Mouse (Mus musculus) limb, embryonic 11.5 days (tissue): ENCODE results near the gene Osbp2. TPM values are rescaled to one million over a fixed set of nuclear protein-coding genes. Genes with fewer than 3 reads are reported as not detected.

Source experiments
- ATAC-seq: fragments of 200-750 bp; cut with Nextera tagmentation; 2 replicates; pipeline ENCODE4 v1.8.0; 2017; ENCODE audit warnings: low read depth; ENCODE audit not compliant: insufficient number of reproducible peaks, low FRiP score, low TSS enrichment
- DNase-seq: peaks from one replicate; pipeline ENCODE4 v3.0.0-alpha.2; 2015; ENCODE audit warnings: low spot score
- H3K27ac ChIP-seq: fragments of 300-500 bp; sonication (generic); replicated peaks from 2 replicates; pipeline ENCODE4 v1.5.1; 2014; ENCODE audit warnings: low read depth, mild to moderate bottlenecking, low read length
- H3K27me3 ChIP-seq: fragments of 300-500 bp; sonication (generic); 2 replicates; pipeline ENCODE4 v1.6.1; 2014; ENCODE audit warnings: mild to moderate bottlenecking, low read length, mixed read lengths; ENCODE audit not compliant: control insufficient read depth, insufficient read depth
- H3K36me3 ChIP-seq: fragments of 300-500 bp; sonication (generic); 2 replicates; pipeline ENCODE4 v1.6.1; 2014; ENCODE audit warnings: mild to moderate bottlenecking, low read length, moderate library complexity, mixed read lengths; ENCODE audit not compliant: control insufficient read depth, insufficient read depth
- H3K4me1 ChIP-seq: fragments of 300-500 bp; sonication (generic); 2 replicates; pipeline ENCODE4 v1.6.1; 2014; ENCODE audit warnings: low read length, mixed read lengths; ENCODE audit not compliant: control insufficient read depth, insufficient read depth
- H3K4me2 ChIP-seq: fragments of 300-500 bp; sonication (generic); 2 replicates; pipeline ENCODE4 v1.6.1; 2014; ENCODE audit warnings: low read depth, mild to moderate bottlenecking, moderate library complexity; ENCODE audit not compliant: severe bottlenecking
- H3K4me3 ChIP-seq: fragments of 300-500 bp; sonication (generic); 2 replicates; pipeline ENCODE4 v1.5.1; 2014; ENCODE audit warnings: low read depth, low read length
- H3K9ac ChIP-seq: fragments of 300-500 bp; sonication (generic); 2 replicates; pipeline ENCODE4 v1.6.1; 2014; ENCODE audit warnings: mild to moderate bottlenecking, low read length
- H3K9me3 ChIP-seq: fragments of 300-500 bp; sonication (generic); 2 replicates; pipeline ENCODE4 v1.6.1; 2016; ENCODE audit warnings: low read length; ENCODE audit not compliant: control insufficient read depth
- WGBS: fragments of 180-500 bp; shearing (Covaris S2); extraction: QIAGEN DNeasy Blood & Tissue Kit; methylation state at CpG from one replicate; pipeline ENCODE4 v1.1.7; 2014; 5-methylcytosine and 5-hydroxymethylcytosine counted together
- polyA plus RNA-seq: library from polyadenylated mRNA; unstranded; fragments of >200 nt; fragmentation: Nextera tagmentation; extraction: Ambion mirVana; gene quantifications from 2 replicates; pipeline ENCODE4 v1.2.1, GENCODE M21; 2014

Gene Osbp2
- polyA plus RNA-seq, 1 experiment from 2014 or later = 0.69 TPM

DNA sequence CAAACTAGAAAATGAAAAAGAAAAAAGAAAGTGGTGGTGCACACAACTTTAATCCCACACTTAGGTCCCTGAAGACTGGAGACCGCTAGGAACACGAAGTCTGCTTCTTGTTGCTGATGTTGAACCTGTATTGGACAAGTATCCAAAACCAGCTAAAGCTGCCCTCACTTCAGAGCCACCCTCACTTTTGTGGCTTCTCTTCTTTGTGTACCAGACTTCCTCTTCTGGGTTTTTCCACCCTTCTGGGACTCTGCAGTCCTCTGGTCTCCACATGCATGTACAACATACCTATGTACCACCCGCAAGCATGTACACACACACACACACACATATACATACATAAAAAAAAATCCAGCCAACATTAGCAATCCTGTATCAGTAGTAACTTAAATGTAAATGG is 20.0 kb upstream of the Osbp2 start:
- Histone ChIP-seq H3K27ac (no peak overlapping the region), H3K4me2 (no peak overlapping the region), H3K4me1 (no peaks in the 10 kb centered on the region), H3K4me3 (no peak overlapping the region), H3K9ac (no peak overlapping the region), H3K9me3 (no peaks in the 10 kb centered on the region), H3K27me3 (no peaks in the 10 kb centered on the region), H3K36me3 (no peaks in the 10 kb centered on the region)
- no peak for ATAC-seq
- WGBS = 92% methylated on average over 3 of the region's 3 CpGs
- DNase-seq = no peak

DNA sequence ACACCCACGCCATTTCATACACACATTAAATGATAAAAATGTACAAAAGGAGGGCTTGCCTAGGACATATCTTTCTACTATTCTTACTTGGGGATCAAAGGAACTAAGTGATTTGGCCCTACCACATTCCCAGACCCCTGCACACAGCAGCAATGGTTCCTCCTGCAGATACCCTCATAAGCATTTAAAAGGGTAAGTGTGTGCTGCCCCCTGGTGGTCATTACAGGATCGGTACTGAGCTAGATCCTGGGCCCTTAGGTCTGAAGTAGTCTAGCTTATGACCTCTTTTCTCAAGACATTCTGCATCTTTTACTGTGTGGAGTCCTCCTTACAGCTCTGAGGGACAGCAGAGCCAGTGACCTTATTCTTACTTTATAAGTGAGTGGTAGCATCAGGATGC is 16.1 kb upstream of the Osbp2 start:
- Histone ChIP-seq H3K36me3 (no peaks in the 10 kb centered on the region), H3K27me3 (no peaks in the 10 kb centered on the region), H3K9me3 (no peaks in the 10 kb centered on the region), H3K4me1 (no peaks in the 10 kb centered on the region), H3K4me2 (no peak overlapping the region), H3K9ac (no peak overlapping the region), H3K27ac (no peak overlapping the region), H3K4me3 (no peak overlapping the region)
- ATAC-seq (no peak), DNase-seq (peak; percentile 82)
- 32% methylated on average over 2 of the region's 2 CpGs for WGBS

DNA sequence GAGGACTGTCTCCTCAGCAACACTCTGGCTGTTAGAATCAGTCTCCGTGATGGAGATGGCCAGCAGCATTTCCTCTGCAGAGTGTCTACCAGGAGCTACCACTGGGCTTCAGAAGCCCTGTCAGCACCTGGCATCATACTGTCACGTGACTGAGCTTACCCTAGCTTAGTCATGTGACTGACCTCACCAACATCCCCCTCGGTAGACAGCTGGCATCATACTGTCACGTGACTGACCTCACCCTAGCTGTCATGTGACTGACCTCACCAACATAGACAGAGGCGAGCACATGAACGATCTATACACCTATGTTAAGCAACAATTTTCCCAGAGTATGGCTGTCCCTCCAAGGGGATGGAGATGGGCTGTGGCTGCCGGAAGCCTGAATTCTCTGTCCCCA is 15.0 kb upstream of the Osbp2 start:
- no peak overlapping the region for H3K4me2 ChIP-seq
- ATAC-seq (no peak), DNase-seq (no peak)
- H3K27me3 ChIP-seq = no peaks in the 10 kb centered on the region
- WGBS = 80% methylated on average over 7 of the region's 7 CpGs
- no peak overlapping the region for H3K4me3 ChIP-seq
- no peaks in the 10 kb centered on the region for H3K36me3 ChIP-seq
- H3K27ac ChIP-seq = no peak overlapping the region
- H3K9me3 ChIP-seq = no peaks in the 10 kb centered on the region
- no peaks in the 10 kb centered on the region for H3K4me1 ChIP-seq
- no peak overlapping the region for H3K9ac ChIP-seq

DNA sequence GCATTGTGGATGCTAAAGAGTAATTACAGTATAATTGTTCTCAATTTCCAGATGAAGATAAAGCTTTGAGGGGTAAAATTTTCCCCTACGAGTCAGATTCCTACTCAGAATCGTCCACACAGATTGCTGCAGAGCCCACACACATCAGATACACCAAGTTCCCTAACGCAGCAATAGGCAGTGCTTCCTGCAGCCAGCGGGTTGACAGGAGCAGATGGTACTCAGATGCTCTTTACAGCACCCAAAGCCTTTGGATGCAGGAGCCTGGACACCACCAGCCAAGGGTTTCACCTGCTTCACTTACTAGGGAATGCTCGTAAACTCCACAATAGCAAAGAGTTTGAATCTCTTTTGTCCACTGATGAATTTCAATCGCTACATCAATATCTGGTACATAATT is 12.7 kb upstream of the Osbp2 start:
- H3K4me1 ChIP-seq = no peaks in the 10 kb centered on the region
- no peak overlapping the region for H3K4me3 ChIP-seq
- H3K9me3 ChIP-seq = no peaks in the 10 kb centered on the region
- no peaks in the 10 kb centered on the region for H3K27me3 ChIP-seq
- no peaks in the 10 kb centered on the region for H3K36me3 ChIP-seq
- 73% methylated on average over 6 of the region's 6 CpGs for WGBS
- ATAC-seq = no peak
- no peak overlapping the region for H3K27ac ChIP-seq
- no peak overlapping the region for H3K4me2 ChIP-seq
- H3K9ac ChIP-seq = no peak overlapping the region
- DNase-seq = no peak

DNA sequence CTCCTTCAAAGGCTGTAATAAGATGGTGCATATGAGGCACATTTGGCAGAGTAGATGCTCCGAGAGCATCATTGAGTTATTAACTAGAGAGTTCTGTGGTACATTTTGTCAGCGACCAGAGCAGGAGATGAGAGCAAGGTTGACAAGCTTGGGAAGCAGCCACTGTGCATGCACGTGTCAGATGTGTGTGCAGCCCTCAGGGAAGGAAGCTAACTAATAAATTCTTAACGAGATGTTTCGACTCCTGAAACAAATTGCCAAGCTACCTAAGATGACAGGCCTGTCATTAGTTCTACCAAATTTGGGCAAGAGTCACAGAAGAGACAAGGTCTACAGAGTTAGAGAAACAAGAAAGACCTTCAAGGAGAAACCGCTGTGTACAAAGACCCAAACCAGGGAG is 640 bp upstream of the Osbp2 start:
- Histone ChIP-seq H3K27ac (no peak overlapping the region), H3K4me2 (peak overlapping the region; percentile 80), H3K9ac (peak overlapping the region; percentile 18; the same call in 1 of the 2 replicates), H3K27me3 (no peaks in the 10 kb centered on the region), H3K4me1 (no peaks in the 10 kb centered on the region; the same call in 1 of the 2 replicates), H3K9me3 (no peaks in the 10 kb centered on the region), H3K36me3 (no peaks in the 10 kb centered on the region), H3K4me3 (peak overlapping the region; percentile 43)
- 21% methylated on average over 6 of the region's 6 CpGs for WGBS
- ATAC-seq (no peak), DNase-seq (peak; percentile 50)

DNA sequence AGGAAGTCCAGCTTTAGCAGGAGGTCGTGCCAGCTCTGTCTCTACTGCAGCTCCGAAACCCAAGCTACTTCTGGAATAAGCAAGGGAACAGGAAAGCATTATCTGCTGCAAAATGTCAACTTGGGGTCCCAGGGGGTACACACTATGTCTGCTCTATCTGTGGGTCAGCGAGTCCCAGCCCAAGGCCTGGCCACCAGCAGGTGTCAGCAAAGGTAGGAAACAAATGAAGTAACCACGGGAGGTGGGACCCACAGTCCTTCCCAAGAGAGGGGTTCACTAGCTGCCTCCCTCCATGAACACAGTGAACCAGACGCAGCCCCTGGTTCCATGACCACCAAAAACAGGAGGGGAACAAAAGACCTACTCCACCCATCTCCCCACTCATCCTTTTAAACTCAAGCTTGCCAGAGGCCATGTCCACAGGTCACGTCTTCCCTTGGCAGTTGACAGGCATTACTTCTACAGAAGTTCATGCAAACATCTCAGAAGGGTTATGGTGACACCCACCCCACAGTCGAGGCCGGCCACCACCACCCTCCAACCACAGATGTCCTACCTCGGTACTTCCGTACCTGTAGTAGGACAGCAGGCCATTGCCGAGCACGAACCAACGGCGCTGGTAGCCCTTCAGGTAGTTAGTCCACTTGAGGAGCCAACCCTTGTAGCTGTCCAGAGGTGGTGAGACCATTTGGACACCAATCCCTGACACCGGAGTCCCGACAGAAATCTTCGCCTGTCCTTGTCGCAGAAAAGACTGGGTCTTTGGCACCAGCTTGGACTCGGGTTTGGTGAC is 846 bp downstream of the Osbp2 start:
- H3K27me3 ChIP-seq = no peaks in the 10 kb centered on the region
- peak overlapping the region; percentile 43 for H3K4me3 ChIP-seq
- H3K9me3 ChIP-seq = no peaks in the 10 kb centered on the region
- H3K4me2 ChIP-seq = peak overlapping the region; percentile 80
- peak overlapping the region; percentile 55 for H3K9ac ChIP-seq
- WGBS = 70% methylated on average over 19 of the region's 19 CpGs
- no peak overlapping the region for H3K27ac ChIP-seq
- no peaks in the 10 kb centered on the region; the same call in 1 of the 2 replicates for H3K4me1 ChIP-seq
- ATAC-seq (no peak), DNase-seq (no peak)
- H3K36me3 ChIP-seq = no peaks in the 10 kb centered on the region

DNA sequence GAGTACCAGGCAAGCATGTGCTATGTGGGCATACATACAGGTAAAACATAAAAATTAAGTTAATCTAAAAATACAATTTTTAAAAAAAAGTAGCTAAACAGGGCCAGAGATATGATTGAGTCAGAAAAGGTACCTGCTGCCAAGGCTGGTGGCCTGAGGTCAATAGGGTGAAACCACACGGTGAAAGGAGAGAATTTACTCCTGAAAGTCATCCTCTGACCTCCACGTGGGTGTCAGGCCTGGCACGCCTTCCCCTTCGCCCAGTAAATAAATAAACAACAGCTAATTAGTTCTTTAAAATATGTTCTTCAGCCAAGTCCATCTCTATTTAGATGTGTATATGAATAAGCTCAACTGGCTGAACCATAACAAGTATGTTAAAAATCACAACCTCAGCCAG is 3.3 kb downstream of the Osbp2 start:
- WGBS = 81% methylated on average over 4 of the region's 4 CpGs
- H3K9me3 ChIP-seq = no peaks in the 10 kb centered on the region
- H3K27ac ChIP-seq = no peak overlapping the region
- ATAC-seq = no peak
- no peak overlapping the region for H3K4me2 ChIP-seq
- no peak overlapping the region for H3K4me3 ChIP-seq
- no peaks in the 10 kb centered on the region for H3K36me3 ChIP-seq
- DNase-seq = no peak
- H3K4me1 ChIP-seq = no peaks in the 10 kb centered on the region; the same call in 1 of the 2 replicates
- no peak overlapping the region for H3K9ac ChIP-seq
- H3K27me3 ChIP-seq = no peaks in the 10 kb centered on the region

DNA sequence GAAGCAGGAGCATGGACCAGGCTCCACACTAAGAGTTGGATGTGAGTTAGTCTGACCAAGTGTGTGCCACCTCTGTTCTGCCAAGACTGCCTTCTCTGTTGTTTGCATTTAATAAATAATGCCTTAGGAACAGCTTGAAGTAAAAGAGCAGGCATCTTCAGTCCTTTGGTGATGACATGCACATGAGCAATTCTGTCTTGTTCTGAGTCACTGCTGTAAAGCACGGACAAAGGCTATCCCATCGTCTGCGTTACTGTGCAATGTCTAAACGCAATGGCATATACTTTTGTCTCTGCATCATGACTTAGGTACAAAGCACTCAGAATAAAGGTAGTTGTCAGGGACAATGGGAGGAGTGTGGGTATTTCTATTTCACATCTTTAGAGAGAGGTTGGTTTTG is 3.9 kb downstream of the Osbp2 start:
- H3K4me1 ChIP-seq = no peaks in the 10 kb centered on the region; the same call in 1 of the 2 replicates
- 94% methylated on average over 4 of the region's 4 CpGs for WGBS
- no peaks in the 10 kb centered on the region for H3K27me3 ChIP-seq
- no peak overlapping the region for H3K4me2 ChIP-seq
- H3K27ac ChIP-seq = no peak overlapping the region
- no peaks in the 10 kb centered on the region for H3K9me3 ChIP-seq
- no peak for DNase-seq
- no peak overlapping the region for H3K4me3 ChIP-seq
- H3K9ac ChIP-seq = no peak overlapping the region
- no peak for ATAC-seq
- no peaks in the 10 kb centered on the region for H3K36me3 ChIP-seq

DNA sequence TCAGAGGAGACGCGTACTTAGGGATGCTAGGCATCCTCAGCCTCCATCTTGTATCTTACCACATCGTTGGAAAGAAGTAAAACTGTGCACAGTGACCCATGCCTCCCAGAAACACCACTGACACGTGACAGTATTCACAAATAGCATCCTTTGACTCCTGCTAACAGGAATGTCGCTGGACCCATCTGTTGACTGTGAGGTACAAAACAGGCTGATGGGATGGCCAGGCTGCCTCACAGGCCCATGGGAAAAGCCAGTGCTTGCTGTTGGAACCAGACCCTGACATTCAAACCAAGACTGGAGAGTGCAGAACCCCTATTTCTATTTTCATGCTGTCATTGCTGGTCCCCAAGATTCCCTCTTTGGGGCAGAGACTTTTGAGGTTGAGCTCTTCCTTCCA is 5.8 kb downstream of the Osbp2 start:
- Histone ChIP-seq H3K27ac (no peak overlapping the region), H3K4me1 (no peaks in the 10 kb centered on the region), H3K4me3 (no peak overlapping the region), H3K27me3 (no peaks in the 10 kb centered on the region), H3K4me2 (no peak overlapping the region), H3K9me3 (no peaks in the 10 kb centered on the region), H3K36me3 (no peaks in the 10 kb centered on the region), H3K9ac (no peak overlapping the region)
- WGBS = 71% methylated on average over 5 of the region's 5 CpGs
- ATAC-seq (no peak), DNase-seq (no peak)
